Mouse (Mus musculus): ENCODE measurements around the gene Dach2. TPM values are rescaled to one million over a fixed set of nuclear protein-coding genes. Genes with fewer than 3 reads are reported as not detected.
"Not testable (repeated sequence)": the region's sequence is repeated elsewhere in the genome, so short reads cannot be mapped to it uniquely, and the experiment has no call there.

Gene Dach2
- 1.9 and 2.0 TPM in 2 replicates for polyA plus RNA-seq (2014; fragmentation: Nextera tagmentation; extraction: Ambion mirVana)

- peak within 1 kb of the TSS; percentile 51 for H3K4me3 ChIP-seq (ENCODE audit: low read depth, low read length)
- WGBS: 25% methylated on average over 21 of the region's 21 CpGs
- H3K27ac ChIP-seq (ENCODE audit: low read depth, low read length): no peak within 1 kb of the TSS
- H3K4me1 ChIP-seq (replicated peaks; ENCODE audit: control insufficient read depth, insufficient read depth, low read length): no peaks in the 10 kb centered on the region
- H3K36me3 ChIP-seq (ENCODE audit: control insufficient read depth, insufficient read depth, low read length): no peaks in the 10 kb centered on the region
- H3K9me3 ChIP-seq (ENCODE audit: control insufficient read depth, low read length): no peaks in the 10 kb centered on the region
- H3K27me3 ChIP-seq (replicated peaks; ENCODE audit: control insufficient read depth, insufficient read depth, low read length): no peaks in the 10 kb centered on the region
- H3K4me2 ChIP-seq: peak within 1 kb of the TSS; percentile 70
- DNase-seq (ENCODE audit: low spot score) (peak; percentile 45), ATAC-seq (replicated peaks; ENCODE audit: low FRiP score) (peak; percentile 62)
- H3K9ac ChIP-seq (ENCODE audit: low read depth, low read length): no peak within 1 kb of the TSS
Measured at GRCm38 (mm10) chrX:113297404-113297803, at the start of gene Dach2. TSS of gene Dach2 (plus strand) at chrX:113297510.

- WGBS: 69% methylated on average over 2 of the region's 3 CpGs
- H3K27ac ChIP-seq (ENCODE audit: low read depth, low read length); H3K36me3 ChIP-seq (ENCODE audit: control insufficient read depth, insufficient read depth, low read length); H3K4me2 ChIP-seq; H3K4me1 ChIP-seq (replicated peaks; ENCODE audit: control insufficient read depth, insufficient read depth, low read length); H3K9ac ChIP-seq (ENCODE audit: low read depth, low read length); H3K4me3 ChIP-seq (ENCODE audit: low read depth, low read length); H3K9me3 ChIP-seq (ENCODE audit: control insufficient read depth, low read length); ATAC-seq (replicated peaks; ENCODE audit: low FRiP score); H3K27me3 ChIP-seq (replicated peaks; ENCODE audit: control insufficient read depth, insufficient read depth, low read length); DNase-seq (ENCODE audit: low spot score): not testable (repeated sequence)
Measured at GRCm38 (mm10) chrX:113252427-113252826, 44.9 kb upstream of the Dach2 start.

- Histone ChIP-seq H3K4me1 (replicated peaks; ENCODE audit: control insufficient read depth, insufficient read depth, low read length) (no peaks in the 10 kb centered on the region), H3K27me3 (replicated peaks; ENCODE audit: control insufficient read depth, insufficient read depth, low read length) (no peaks in the 10 kb centered on the region), H3K4me3 (ENCODE audit: low read depth, low read length) (peak overlapping the region; percentile 51), H3K9me3 (ENCODE audit: control insufficient read depth, low read length) (no peaks in the 10 kb centered on the region), H3K27ac (ENCODE audit: low read depth, low read length) (no peak overlapping the region), H3K36me3 (ENCODE audit: control insufficient read depth, insufficient read depth, low read length) (no peaks in the 10 kb centered on the region), H3K4me2 (peak overlapping the region; percentile 70), H3K9ac (ENCODE audit: low read depth, low read length) (no peak overlapping the region)
- DNase-seq (ENCODE audit: low spot score) (peak; percentile 72), ATAC-seq (replicated peaks; ENCODE audit: low FRiP score) (peak; percentile 98)
- 8% methylated on average over 18 of the region's 18 CpGs for WGBS
Measured at GRCm38 (mm10) chrX:113298031-113298430, 721 bp downstream of the Dach2 start.

DNA sequence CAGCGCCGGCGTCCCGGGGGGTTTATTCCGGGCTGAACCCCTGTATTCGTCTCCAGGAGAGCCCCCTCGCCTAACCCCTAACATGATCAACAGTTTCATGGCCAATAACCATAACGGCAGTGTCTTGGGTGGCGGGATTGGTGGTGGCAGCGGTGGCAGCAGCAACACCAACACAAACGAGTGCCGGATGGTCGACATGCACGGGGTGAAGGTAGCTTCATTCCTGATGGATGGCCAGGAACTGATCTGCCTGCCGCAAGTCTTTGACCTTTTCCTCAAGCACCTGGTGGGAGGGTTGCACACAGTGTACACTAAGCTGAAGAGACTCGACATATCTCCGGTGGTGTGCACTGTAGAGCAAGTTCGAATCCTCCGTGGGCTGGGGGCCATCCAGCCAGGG is 1.2 kb downstream of the Dach2 start:
- Histone ChIP-seq H3K9ac (ENCODE audit: low read depth, low read length) (no peak overlapping the region), H3K4me1 (replicated peaks; ENCODE audit: control insufficient read depth, insufficient read depth, low read length) (no peaks in the 10 kb centered on the region), H3K4me2 (peak overlapping the region; percentile 70), H3K36me3 (ENCODE audit: control insufficient read depth, insufficient read depth, low read length) (no peaks in the 10 kb centered on the region), H3K27me3 (replicated peaks; ENCODE audit: control insufficient read depth, insufficient read depth, low read length) (no peaks in the 10 kb centered on the region), H3K27ac (ENCODE audit: low read depth, low read length) (no peak overlapping the region), H3K9me3 (ENCODE audit: control insufficient read depth, low read length) (no peaks in the 10 kb centered on the region), H3K4me3 (ENCODE audit: low read depth, low read length) (peak overlapping the region; percentile 51)
- ATAC-seq (replicated peaks; ENCODE audit: low FRiP score) (peak; percentile 38; the same call in 1 of the 2 replicates), DNase-seq (ENCODE audit: low spot score) (no peak)
- WGBS: 19% methylated on average over 19 of the region's 19 CpGs

DNA sequence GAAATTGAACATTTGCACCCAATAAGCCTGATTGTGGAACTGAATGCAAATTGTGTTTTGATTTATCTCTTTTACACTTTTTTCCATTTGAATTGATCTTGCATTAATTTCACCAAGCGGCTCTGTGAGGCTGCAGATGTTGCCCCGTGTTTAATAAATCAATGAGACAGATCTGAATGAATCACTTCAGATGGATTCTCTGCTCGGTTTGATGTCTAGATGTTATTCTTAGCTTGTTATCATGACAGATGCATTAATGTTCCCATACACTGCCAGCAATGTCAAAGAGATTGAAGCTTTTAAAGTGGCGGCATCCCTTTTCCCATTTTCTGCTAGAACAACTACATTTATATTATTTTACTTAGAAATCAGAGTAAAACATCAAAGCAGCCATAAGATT is 7.0 kb downstream of the Dach2 start:
- Histone ChIP-seq H3K36me3 (ENCODE audit: control insufficient read depth, insufficient read depth, low read length) (no peaks in the 10 kb centered on the region), H3K27me3 (replicated peaks; ENCODE audit: control insufficient read depth, insufficient read depth, low read length) (no peaks in the 10 kb centered on the region), H3K9ac (ENCODE audit: low read depth, low read length) (no peak overlapping the region), H3K4me3 (ENCODE audit: low read depth, low read length) (no peak overlapping the region), H3K9me3 (ENCODE audit: control insufficient read depth, low read length) (no peaks in the 10 kb centered on the region), H3K27ac (ENCODE audit: low read depth, low read length) (no peak overlapping the region), H3K4me2 (no peak overlapping the region), H3K4me1 (replicated peaks; ENCODE audit: control insufficient read depth, insufficient read depth, low read length) (no peaks in the 10 kb centered on the region)
- 56% methylated on average over 4 of the region's 4 CpGs for WGBS
- ATAC-seq (replicated peaks; ENCODE audit: low FRiP score) (no peak), DNase-seq (ENCODE audit: low spot score) (no peak)

DNA sequence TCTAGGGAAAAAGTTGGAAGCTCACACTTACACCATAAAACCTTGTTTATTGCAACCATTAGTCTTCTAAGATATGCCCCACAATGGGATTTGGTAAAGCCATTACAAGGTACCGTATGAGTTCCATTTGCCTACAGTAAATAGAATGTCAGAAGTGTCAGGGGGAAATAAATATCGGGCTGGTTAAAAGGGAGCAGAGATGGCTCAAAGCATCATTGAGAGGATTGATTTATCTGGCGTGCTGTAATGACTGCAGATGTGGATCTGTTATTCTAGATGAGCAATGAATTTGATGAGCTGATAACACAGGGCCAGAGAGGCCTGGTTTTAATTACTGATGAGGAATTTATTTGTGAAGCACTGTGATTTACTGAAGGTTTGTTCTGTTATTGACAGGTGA is 40.8 kb downstream of the Dach2 start:
- 59% methylated on average over 3 of the region's 3 CpGs for WGBS

DNA sequence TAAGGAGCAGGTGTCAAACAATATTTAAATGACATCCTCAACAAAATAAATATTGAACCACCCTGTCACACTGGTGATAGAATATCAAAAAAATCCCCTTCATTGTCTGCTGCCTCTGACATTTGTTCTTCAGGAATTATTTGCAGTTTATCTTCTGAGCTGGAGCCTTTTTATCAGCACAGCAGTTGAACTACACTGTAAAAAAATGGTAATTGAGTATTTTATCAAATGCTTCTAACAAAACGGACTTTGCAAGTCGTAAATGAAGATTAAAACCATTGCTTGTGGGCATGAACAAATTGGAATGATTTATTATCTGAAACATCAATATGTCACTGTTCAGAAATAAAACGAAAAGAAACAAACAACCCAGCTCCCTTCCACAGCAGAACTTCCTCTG is 97.1 kb downstream of the Dach2 start:
- DNase-seq (ENCODE audit: low spot score) (no peak), ATAC-seq (replicated peaks; ENCODE audit: low FRiP score) (no peak)
- no peaks in the 10 kb centered on the region for H3K27me3 ChIP-seq (replicated peaks; ENCODE audit: control insufficient read depth, insufficient read depth, low read length)
- no peak overlapping the region for H3K9ac ChIP-seq (ENCODE audit: low read depth, low read length)
- WGBS: 61% methylated on average over 3 of the region's 3 CpGs
- H3K36me3 ChIP-seq (ENCODE audit: control insufficient read depth, insufficient read depth, low read length): no peaks in the 10 kb centered on the region
- no peak overlapping the region for H3K4me2 ChIP-seq
- H3K27ac ChIP-seq (ENCODE audit: low read depth, low read length): no peak overlapping the region
- H3K9me3 ChIP-seq (ENCODE audit: control insufficient read depth, low read length): no peaks in the 10 kb centered on the region
- no peak overlapping the region for H3K4me3 ChIP-seq (ENCODE audit: low read depth, low read length)
- no peaks in the 10 kb centered on the region for H3K4me1 ChIP-seq (replicated peaks; ENCODE audit: control insufficient read depth, insufficient read depth, low read length)

More for the DNA sequence above, 40.8 kb downstream of the Dach2 start:
- Histone ChIP-seq H3K4me2 (no peak overlapping the region), H3K36me3 (ENCODE audit: control insufficient read depth, insufficient read depth, low read length) (no peaks in the 10 kb centered on the region), H3K9ac (ENCODE audit: low read depth, low read length) (no peak overlapping the region), H3K4me3 (ENCODE audit: low read depth, low read length) (no peak overlapping the region), H3K9me3 (ENCODE audit: control insufficient read depth, low read length) (no peaks in the 10 kb centered on the region), H3K27me3 (replicated peaks; ENCODE audit: control insufficient read depth, insufficient read depth, low read length) (no peaks in the 10 kb centered on the region), H3K27ac (ENCODE audit: low read depth, low read length) (no peak overlapping the region), H3K4me1 (replicated peaks; ENCODE audit: control insufficient read depth, insufficient read depth, low read length) (no peaks in the 10 kb centered on the region)
- no peak for ATAC-seq (replicated peaks; ENCODE audit: low FRiP score)
- DNase-seq (ENCODE audit: low spot score): no peak

DNA sequence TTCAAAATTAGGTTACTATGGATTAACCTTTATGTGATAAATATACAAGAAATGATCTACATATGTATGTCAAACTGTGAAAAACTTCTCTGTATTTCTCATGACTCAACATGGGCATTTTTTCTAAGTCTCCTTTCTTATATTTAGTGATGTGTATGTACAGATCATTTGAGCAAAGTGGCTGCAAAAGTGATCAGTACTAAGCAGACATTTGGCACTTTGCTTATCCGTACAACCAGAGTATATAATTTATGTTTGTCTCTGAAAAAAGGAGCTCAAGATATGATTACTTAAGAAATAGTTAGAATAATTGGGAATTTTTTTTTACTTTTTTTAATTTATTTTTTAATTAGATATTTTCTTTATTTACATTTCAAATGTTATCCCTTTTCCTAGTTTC is 111.4 kb downstream of the Dach2 start:
- Histone ChIP-seq H3K27ac (ENCODE audit: low read depth, low read length) (no peak overlapping the region), H3K9ac (ENCODE audit: low read depth, low read length) (no peak overlapping the region), H3K4me3 (ENCODE audit: low read depth, low read length) (no peak overlapping the region), H3K4me1 (replicated peaks; ENCODE audit: control insufficient read depth, insufficient read depth, low read length) (no peaks in the 10 kb centered on the region), H3K27me3 (replicated peaks; ENCODE audit: control insufficient read depth, insufficient read depth, low read length) (no peaks in the 10 kb centered on the region), H3K9me3 (ENCODE audit: control insufficient read depth, low read length) (no peaks in the 10 kb centered on the region), H3K36me3 (ENCODE audit: control insufficient read depth, insufficient read depth, low read length) (no peaks in the 10 kb centered on the region), H3K4me2 (no peak overlapping the region)
- WGBS: 67% methylated on average over 1 of the region's 1 CpGs
- DNase-seq (ENCODE audit: low spot score) (no peak), ATAC-seq (replicated peaks; ENCODE audit: low FRiP score) (no peak)

- no peak overlapping the region for H3K27ac ChIP-seq (ENCODE audit: low read depth, low read length)
- no peak overlapping the region for H3K4me3 ChIP-seq (ENCODE audit: low read depth, low read length)
- H3K4me1 ChIP-seq (replicated peaks; ENCODE audit: control insufficient read depth, insufficient read depth, low read length): no peaks in the 10 kb centered on the region
- 50% methylated on average over 3 of the region's 3 CpGs for WGBS
- ATAC-seq (replicated peaks; ENCODE audit: low FRiP score) (no peak), DNase-seq (ENCODE audit: low spot score) (no peak)
- H3K36me3 ChIP-seq (ENCODE audit: control insufficient read depth, insufficient read depth, low read length): no peaks in the 10 kb centered on the region
- H3K9me3 ChIP-seq (ENCODE audit: control insufficient read depth, low read length): no peaks in the 10 kb centered on the region
- H3K9ac ChIP-seq (ENCODE audit: low read depth, low read length): no peak overlapping the region
- no peaks in the 10 kb centered on the region for H3K27me3 ChIP-seq (replicated peaks; ENCODE audit: control insufficient read depth, insufficient read depth, low read length)
- no peak overlapping the region for H3K4me2 ChIP-seq
Measured at GRCm38 (mm10) chrX:113421517-113422187, 124.3 kb downstream of the Dach2 start.
